Mouse (Mus musculus) left cerebral cortex, adult 9 months (tissue): ENCODE measurements around the gene Dhx9.
"Not testable (repeated sequence)": the region's sequence is repeated elsewhere in the genome, so short reads cannot be mapped to it uniquely, and the experiment has no call there.

ENCODE experiments used
- DNase-seq, 2 experiments: peaks; one replicate each; pipeline ENCODE4 v3.0.0; 2022; ENCODE audit warnings: low spot score in 2 of 2

Dhx9 gene

GRCm38 (mm10) chr1:153487500-153487879, at the start of gene Dhx9:
TSS of gene Dhx9 (minus strand) at chr1:153487660.
- peak; percentile 92 to 98 for DNase-seq

DNA sequence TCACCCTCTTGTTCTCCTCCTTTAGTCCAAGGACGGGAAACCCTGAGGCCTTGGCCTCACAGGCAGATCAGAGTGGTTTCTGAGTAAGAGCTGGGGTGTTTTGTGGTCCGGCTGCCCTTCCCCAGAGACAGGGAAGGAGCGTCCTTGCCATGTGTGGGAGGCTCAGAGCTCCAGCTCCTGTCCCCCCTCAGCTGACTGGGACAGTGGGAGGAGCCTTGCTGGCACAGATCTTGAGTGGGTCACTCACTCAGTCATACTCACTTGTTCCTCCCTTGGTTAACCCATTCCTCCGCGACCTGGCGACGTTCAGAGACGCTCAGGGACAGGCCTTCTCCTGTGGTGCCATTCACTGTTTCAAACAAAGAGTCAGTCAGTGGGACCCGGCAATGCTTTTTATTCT, 48.2 kb upstream of the Dhx9 start:
- no peak for DNase-seq

DNA sequence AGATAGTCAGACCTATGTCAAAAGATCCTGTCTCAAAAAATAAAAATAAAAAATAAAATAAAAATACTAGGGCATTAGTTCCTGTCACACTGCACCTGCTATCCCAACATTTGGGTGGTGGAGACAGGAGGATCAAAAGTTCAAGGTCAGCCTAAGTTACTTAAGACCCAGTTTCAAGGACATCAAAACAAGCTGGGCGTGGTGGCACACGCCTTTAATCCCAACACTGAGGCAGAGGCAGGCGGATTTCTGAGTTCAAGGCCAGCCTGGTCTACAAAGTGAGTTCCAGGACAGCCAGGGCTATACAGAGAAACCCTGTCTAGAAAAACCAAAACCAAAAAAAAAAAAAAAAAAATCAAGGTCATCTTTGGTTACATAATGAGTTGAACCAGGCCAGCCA, 45.4 kb upstream of the Dhx9 start:
- DNase-seq: not testable (repeated sequence)

DNA sequence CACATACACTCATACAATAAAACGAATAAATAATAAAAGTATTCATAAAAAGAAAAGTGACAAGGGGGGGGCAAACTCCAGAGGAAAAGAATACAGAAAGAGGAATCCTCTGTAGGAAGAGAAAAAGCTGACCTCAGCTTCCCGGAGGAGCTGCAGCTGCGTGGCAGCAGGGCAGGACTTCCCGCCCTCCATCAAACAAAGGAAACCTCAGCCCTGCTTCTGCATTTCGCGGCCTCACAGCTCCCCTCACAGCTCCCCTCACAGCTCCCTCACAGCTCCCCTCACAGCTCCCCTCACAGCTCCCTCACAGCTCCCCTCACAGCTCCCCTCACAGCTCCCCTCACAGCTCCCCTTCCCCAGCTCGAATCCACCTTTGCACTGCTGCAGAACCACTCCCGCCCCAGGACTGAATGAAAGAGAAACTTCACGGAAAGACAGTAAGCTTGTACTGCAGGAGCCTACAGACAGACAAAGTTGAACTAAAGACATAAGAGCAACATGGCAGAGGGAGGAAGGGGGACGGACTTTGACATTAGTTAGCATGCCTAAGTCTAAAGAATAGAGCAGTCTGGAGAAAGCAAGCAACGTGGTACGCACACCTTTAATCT, 44.9 kb upstream of the Dhx9 start:
- DNase-seq: no peak

DNA sequence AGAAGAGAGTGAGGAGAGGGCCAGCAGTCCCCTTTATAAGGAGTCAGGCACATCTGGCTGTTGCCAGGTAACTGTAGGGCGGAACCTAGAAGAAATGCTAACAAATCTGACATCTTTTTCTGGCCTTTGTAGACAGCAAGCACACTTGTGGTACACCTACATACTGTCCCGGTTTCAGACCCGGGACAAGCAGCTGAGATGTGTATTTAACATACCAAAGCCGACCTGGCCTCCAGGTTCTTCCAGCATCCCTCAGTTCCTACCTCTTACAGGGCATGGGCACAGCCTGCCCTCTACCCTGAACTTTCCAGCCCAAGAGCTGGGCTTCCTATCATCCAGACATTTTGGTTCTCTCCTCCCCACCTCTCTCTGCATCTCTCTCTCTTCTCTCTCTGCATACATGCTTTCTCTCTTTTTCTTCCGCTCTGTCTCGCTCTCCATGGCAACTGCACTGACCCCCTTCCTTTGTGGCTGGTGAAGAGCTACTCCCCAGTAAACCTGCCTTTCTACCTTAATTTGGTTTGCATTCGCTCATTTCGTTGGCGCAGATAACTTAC, 44.3 kb upstream of the Dhx9 start:
- DNase-seq: no peak

- no peak for DNase-seq
Measured at GRCm38 (mm10) chr1:153522116-153522515, 34.7 kb upstream of the Dhx9 start.

GRCm38 (mm10) chr1:153515368-153515767, 27.9 kb upstream of the Dhx9 start:
- DNase-seq: no peak

DNA sequence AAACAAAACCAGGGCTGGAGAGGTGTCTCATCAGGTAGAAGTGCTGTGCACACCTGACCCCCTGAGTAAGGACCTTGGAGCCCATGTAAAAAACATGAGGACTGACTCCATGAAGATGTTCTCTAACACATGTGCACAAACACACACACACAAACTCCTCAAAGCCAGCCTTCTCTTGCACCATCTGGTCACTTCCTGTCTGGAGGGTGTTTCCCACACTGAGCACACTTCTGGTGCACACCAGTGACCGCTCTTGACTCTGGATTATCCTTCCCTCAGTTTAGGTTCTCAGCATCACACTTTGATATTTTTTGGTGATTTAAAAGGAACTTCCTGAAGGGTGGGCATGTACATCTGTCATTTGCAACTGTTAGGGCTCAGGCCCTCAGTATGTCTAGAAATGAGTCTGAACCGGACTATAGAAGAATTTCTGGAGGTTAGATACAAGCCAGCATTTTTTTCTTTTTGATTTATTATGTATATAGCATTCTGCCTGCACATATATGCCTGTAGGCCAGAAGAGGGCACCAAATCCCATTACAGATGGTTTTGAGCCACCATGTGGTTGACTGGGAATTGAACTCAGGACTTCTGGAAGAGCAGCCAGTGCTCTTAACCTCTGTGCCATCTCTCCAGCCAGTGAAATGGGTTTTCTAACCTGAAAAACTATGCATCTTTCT, 23.0 kb upstream of the Dhx9 start:
- no peak for DNase-seq

DNA sequence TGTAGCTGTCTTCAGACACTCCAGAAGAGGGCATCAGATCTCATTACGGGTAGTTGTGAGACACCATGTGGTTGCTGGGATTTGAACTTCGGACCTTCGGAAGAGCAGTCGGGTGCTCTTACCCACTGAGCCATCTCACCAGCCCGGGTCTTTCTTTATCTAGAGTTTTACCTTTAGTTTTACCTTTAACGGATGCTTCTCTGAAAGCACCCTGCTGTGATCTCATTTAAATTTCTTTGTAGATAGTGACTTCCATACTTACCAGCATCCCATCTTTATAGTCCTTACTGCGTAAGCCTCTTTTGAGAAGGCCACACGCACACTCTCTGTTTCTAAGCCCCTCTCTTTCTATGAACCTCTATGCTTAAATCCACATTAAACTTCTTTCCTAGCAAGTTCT, 22.1 kb upstream of the Dhx9 start:
- not testable (repeated sequence) for DNase-seq

DNA sequence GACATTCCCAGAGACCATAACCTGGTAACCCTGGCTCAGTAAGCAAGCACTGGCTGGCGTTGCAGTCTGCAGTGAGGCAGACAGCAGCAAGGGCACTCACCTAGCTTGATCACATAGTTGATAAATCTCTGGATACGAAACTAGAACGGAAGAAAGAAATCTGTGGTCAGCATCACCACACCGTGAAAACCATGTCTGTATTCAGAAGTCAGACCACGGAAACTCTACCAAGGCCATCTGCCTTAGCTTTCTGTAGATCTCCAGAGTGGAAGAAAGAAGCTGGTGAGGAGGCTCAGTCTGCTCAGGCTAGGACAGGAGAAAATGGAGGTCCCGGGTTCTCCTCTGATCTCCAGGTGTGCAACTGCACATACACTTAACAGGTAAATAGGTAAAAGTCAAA, 21.6 kb upstream of the Dhx9 start:
- no peak for DNase-seq

- peak in 1 of 2 experiments; percentile 40 for DNase-seq
Measured at GRCm38 (mm10) chr1:153506266-153506665, 18.8 kb upstream of the Dhx9 start.

DNA sequence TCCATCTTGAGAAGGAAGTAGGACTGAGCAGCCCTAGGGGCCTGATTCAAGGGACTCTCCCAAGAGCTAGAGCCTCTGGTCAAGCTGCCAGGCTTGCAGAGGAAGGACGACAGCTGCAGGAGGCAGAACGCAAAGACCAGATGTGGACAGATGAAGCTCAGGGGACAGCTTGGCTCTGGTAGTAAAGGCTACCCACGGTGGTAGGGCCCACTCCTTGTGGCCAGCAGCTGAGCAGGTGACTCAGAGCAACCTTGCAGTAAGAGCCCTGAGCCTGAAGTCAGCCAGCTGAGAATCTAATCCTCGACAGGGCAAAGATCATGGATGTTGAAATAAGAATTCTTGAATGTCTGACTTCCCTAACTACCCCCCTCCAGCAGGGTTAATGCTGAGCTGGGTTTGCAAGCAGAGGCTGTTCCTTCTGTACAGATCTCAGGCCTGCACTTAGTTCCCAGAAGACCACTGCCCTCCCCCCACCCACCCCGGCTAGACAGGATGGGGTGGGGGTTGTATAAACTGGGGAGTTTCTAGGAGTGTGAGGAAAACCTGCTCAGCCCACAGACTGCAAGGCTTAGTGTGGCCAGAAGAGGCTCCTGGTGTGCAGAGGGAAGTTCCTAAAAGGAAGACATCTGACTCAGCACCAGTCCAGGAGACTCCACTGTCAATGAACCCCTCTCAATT, 14.3 kb upstream of the Dhx9 start:
- no peak for DNase-seq

DNA sequence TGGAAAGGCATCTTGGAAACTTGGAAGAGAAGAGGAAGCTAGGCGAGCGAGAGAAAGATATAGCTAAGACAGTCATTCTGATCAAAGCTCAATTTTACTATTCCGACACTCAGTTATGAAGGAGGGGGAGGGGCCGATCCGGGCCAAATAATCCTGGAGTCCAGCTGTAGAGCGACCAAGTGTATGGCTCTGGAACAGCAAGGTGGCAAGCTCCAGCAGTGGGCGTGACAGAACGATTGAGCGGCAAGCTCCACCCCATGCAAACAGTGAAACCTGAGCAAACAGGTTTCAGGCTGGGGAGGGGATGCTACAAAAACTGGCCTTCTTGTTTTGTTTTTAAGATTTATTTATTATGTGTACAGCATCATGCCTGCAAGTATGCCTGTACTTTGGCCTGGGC, 12.6 kb upstream of the Dhx9 start:
- no peak for DNase-seq

- DNase-seq: no peak
Measured at GRCm38 (mm10) chr1:153496030-153496429, 8.6 kb upstream of the Dhx9 start.

GRCm38 (mm10) chr1:153493931-153494330, 6.5 kb upstream of the Dhx9 start:
- no peak for DNase-seq

GRCm38 (mm10) chr1:153493338-153493737, 5.9 kb upstream of the Dhx9 start:
- DNase-seq: no peak

DNA sequence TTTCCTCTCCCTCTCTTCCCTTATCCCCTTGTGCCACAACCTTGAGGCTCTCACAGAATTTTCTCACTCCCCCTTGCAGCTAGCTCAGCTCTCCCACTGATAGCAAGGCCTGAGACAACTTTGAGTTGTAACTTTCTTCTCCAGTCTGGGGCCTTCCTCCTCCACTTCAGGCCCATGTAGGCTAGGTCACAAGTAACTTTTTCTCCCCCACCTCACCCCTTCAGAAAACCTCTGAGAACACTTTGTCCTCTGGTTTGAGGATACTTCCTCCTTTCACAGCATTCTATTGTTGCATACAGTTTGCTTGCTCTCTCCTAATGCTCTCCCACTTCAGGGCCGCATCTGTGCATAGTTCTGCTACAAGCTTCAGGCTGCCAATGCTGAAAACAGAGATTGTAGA, 4.4 kb upstream of the Dhx9 start:
- DNase-seq: no peak

- DNase-seq: no peak
Measured at GRCm38 (mm10) chr1:153491345-153491744, 3.9 kb upstream of the Dhx9 start.

- no peak for DNase-seq
Measured at GRCm38 (mm10) chr1:153489963-153490362, 2.5 kb upstream of the Dhx9 start.

DNA sequence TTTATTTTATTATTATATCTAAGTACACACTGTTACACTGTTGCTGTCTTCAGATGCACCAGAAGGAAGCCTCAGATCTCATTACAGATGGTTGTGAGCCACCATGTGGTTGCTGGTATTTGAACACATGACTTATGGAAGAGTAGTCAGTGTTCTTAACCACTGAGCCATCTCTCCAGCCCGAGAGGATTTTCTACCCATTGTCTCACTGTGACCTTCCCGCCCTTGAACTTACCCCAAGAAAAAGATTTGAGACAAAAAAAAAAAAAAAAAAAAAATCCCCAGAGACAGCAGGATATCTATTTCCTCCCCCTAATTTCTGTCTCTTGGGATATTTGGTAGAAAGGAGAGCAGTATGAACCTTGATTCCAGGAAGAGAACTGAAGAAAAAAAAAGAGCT, 2.1 kb upstream of the Dhx9 start:
- no peak for DNase-seq

GRCm38 (mm10) chr1:153489132-153489531, 1.7 kb upstream of the Dhx9 start:
- no peak for DNase-seq

DNA sequence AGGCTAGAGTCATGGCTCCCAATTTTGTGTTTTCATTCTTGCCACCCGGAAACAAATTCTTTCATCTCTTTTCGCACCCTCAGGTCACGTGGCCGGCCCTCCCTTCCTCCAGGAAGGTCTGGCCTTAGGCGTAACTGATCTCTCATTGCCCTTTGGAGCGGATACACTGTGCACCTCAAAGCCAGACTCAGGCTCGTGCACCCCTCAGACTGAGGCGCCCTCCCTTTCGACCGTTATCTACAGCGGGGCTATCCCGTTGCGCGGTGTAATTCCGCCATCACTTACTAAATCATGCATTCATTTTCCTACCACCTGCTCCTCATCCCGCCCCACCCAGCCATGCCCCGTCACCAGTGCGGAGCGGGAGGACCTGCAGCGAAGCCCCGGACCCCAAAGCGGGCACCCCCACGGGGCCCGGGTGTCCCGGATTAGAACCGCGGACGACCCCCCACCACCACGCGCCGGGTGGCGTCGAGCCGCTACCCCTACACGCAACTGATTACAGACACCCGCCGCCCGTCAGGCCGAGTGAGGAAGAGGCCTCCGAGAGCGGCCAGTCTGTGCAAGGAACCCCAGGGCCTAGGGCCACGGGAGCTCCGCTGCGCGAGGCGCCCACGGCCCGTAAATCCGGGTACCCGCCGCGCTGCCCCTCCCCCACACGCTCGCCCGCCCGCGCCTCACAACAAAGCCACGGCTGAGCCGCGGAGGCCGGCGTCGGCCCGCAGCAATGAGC, 527 bp downstream of the Dhx9 start:
- DNase-seq: peak; percentile 36 to 39
